Mouse (Mus musculus): ENCODE measurements around the gene Actn2. TPM values are rescaled to one million over a fixed set of nuclear protein-coding genes. Genes with fewer than 3 reads are reported as not detected.
A peak's percentile ranks its signal among the peaks of the same experiment; 100 is the strongest.

The Actn2 gene
- total and polyA plus RNA-seq, 2 experiments from 2014 or later = 2.8 TPM

GRCm38 (mm10) chr13:12267097-12267496 lies 73.5 kb downstream of the Actn2 start:
- Histone ChIP-seq H3K9ac (replicated peaks; ENCODE audit: low read length) (no peak overlapping the region), H3K36me3 (ENCODE audit: insufficient read depth, low read length) (no peaks in the 10 kb centered on the region), H3K4me2 (ENCODE audit: low read depth, low read length) (no peak overlapping the region), H3K4me3 (ENCODE audit: low read length) (no peak overlapping the region), H3K9me3 (ENCODE audit: low read length) (no peaks in the 10 kb centered on the region), H3K27me3 (ENCODE audit: insufficient read depth, low read length) (no peaks in the 10 kb centered on the region), H3K4me1 (ENCODE audit: insufficient read depth, low read length) (no peaks in the 10 kb centered on the region), H3K27ac (no peak overlapping the region)
- WGBS = 50% methylated on average over 3 of the region's 3 CpGs
- DNase-seq (ENCODE audit: low spot score) (no peak), ATAC-seq (no peak)
- no peak for TF ChIP-seq CTCF (IDR thresholded peaks at IDR 0.05; ENCODE audit: low read depth)

GRCm38 (mm10) chr13:12263996-12264395 lies 76.6 kb downstream of the Actn2 start:
- 76% methylated on average over 6 of the region's 6 CpGs for WGBS
- no peak for ATAC-seq

GRCm38 (mm10) chr13:12261505-12261904 lies 79.1 kb downstream of the Actn2 start:
- Histone ChIP-seq H3K27me3 (ENCODE audit: insufficient read depth, low read length) (no peaks in the 10 kb centered on the region), H3K9ac (replicated peaks; ENCODE audit: low read length) (no peak overlapping the region), H3K27ac (no peak overlapping the region), H3K4me3 (ENCODE audit: low read length) (no peak overlapping the region), H3K4me1 (ENCODE audit: insufficient read depth, low read length) (peaks cover 7% of the 10 kb centered on the region; the same call in 1 of the 2 replicates), H3K9me3 (ENCODE audit: low read length) (no peaks in the 10 kb centered on the region), H3K4me2 (ENCODE audit: low read depth, low read length) (no peak overlapping the region), H3K36me3 (ENCODE audit: insufficient read depth, low read length) (no peaks in the 10 kb centered on the region)
- ATAC-seq (no peak), DNase-seq (ENCODE audit: low spot score) (no peak)
- TF ChIP-seq CTCF (IDR thresholded peaks at IDR 0.05; ENCODE audit: low read depth) = no peak; the same call in 1 of the 2 replicates

More at GRCm38 (mm10) chr13:12263996-12264395, 76.6 kb downstream of the Actn2 start:
- Histone ChIP-seq H3K36me3 (ENCODE audit: insufficient read depth, low read length) (no peaks in the 10 kb centered on the region), H3K27me3 (ENCODE audit: insufficient read depth, low read length) (no peaks in the 10 kb centered on the region), H3K4me3 (ENCODE audit: low read length) (no peak overlapping the region), H3K9ac (replicated peaks; ENCODE audit: low read length) (no peak overlapping the region), H3K9me3 (ENCODE audit: low read length) (no peaks in the 10 kb centered on the region), H3K27ac (no peak overlapping the region), H3K4me1 (ENCODE audit: insufficient read depth, low read length) (no peaks in the 10 kb centered on the region), H3K4me2 (ENCODE audit: low read depth, low read length) (no peak overlapping the region)
- TF ChIP-seq CTCF (IDR thresholded peaks at IDR 0.05; ENCODE audit: low read depth) = no peak
- DNase-seq (ENCODE audit: low spot score) = no peak

GRCm38 (mm10) chr13:12257391-12258380 lies 82.9 kb downstream of the Actn2 start, which contains the start of gene Mtr:
Mtr (minus strand) TSS chr13:12258113.
- DNase-seq (ENCODE audit: low spot score) (peak; percentile 99), ATAC-seq (peak; percentile 100)
- Histone ChIP-seq H3K27me3 (ENCODE audit: insufficient read depth, low read length) (no peaks in the 10 kb centered on the region), H3K36me3 (ENCODE audit: insufficient read depth, low read length) (no peaks in the 10 kb centered on the region), H3K4me1 (ENCODE audit: insufficient read depth, low read length) (peaks cover 12% of the 10 kb centered on the region; the same call in 1 of the 2 replicates), H3K9me3 (ENCODE audit: low read length) (no peaks in the 10 kb centered on the region), H3K27ac (peak within 1 kb of the TSS; percentile 87), H3K9ac (replicated peaks; ENCODE audit: low read length) (peak within 1 kb of the TSS; percentile 66), H3K4me3 (ENCODE audit: low read length) (peak within 1 kb of the TSS; percentile 77), H3K4me2 (ENCODE audit: low read depth, low read length) (peak within 1 kb of the TSS; percentile 70)
- under 1% methylated on average over 69 of the region's 69 CpGs for WGBS
- no peak for TF ChIP-seq CTCF (IDR thresholded peaks at IDR 0.05; ENCODE audit: low read depth)

GRCm38 (mm10) chr13:12256871-12257390 lies 83.6 kb downstream of the Actn2 start:
- Histone ChIP-seq H3K27me3 (ENCODE audit: insufficient read depth, low read length) (no peaks in the 10 kb centered on the region), H3K27ac (no peak overlapping the region), H3K4me1 (ENCODE audit: insufficient read depth, low read length) (peaks cover 12% of the 10 kb centered on the region; the same call in 1 of the 2 replicates), H3K9ac (replicated peaks; ENCODE audit: low read length) (peak overlapping the region; percentile 66), H3K4me2 (ENCODE audit: low read depth, low read length) (peak overlapping the region; percentile 70), H3K36me3 (ENCODE audit: insufficient read depth, low read length) (no peaks in the 10 kb centered on the region), H3K4me3 (ENCODE audit: low read length) (peak overlapping the region; percentile 77), H3K9me3 (ENCODE audit: low read length) (no peaks in the 10 kb centered on the region)
- no peak for ATAC-seq
- WGBS = 8% methylated on average over 10 of the region's 10 CpGs
- TF ChIP-seq CTCF (IDR thresholded peaks at IDR 0.05; ENCODE audit: low read depth) = no peak
- DNase-seq (ENCODE audit: low spot score) = no peak

- ATAC-seq (no peak), DNase-seq (ENCODE audit: low spot score) (no peak)
- Histone ChIP-seq H3K36me3 (ENCODE audit: insufficient read depth, low read length) (no peaks in the 10 kb centered on the region), H3K27ac (no peak overlapping the region), H3K27me3 (ENCODE audit: insufficient read depth, low read length) (no peaks in the 10 kb centered on the region), H3K4me2 (ENCODE audit: low read depth, low read length) (peak overlapping the region; percentile 70), H3K4me3 (ENCODE audit: low read length) (peak overlapping the region; percentile 77; the same call in 1 of the 2 replicates), H3K9ac (replicated peaks; ENCODE audit: low read length) (peak overlapping the region; percentile 66; the same call in 1 of the 2 replicates), H3K4me1 (ENCODE audit: insufficient read depth, low read length) (peaks cover 12% of the 10 kb centered on the region; the same call in 1 of the 2 replicates), H3K9me3 (ENCODE audit: low read length) (no peaks in the 10 kb centered on the region)
- WGBS = 58% methylated on average over 3 of the region's 3 CpGs
- no peak for TF ChIP-seq CTCF (IDR thresholded peaks at IDR 0.05; ENCODE audit: low read depth)
These were observed 84.5 kb downstream of the Actn2 start for GRCm38 (mm10) chr13:12255911-12256705.
